Mouse (Mus musculus) lung, embryonic 14.5 days (tissue): ENCODE data around the gene Atxn7. TPM values are rescaled to one million over a fixed set of nuclear protein-coding genes. Genes with fewer than 3 reads are reported as not detected.

Source experiments
- ATAC-seq: fragments of 200-750 bp; cut with Nextera tagmentation; 2 replicates; pipeline ENCODE4 v1.8.0; 2017; ENCODE audit warnings: mild to moderate bottlenecking, moderate TSS enrichment, moderate library complexity; ENCODE audit not compliant: insufficient read depth
- DNase-seq: peaks from one replicate; pipeline ENCODE4 v3.0.0-alpha.2; 2015
- H3K27ac ChIP-seq: fragments of 300-500 bp; sonication (generic); 2 replicates; pipeline ENCODE4 v1.5.1; 2014; ENCODE audit warnings: low read depth, mild to moderate bottlenecking, moderate library complexity
- H3K27me3 ChIP-seq: fragments of 300-500 bp; sonication (generic); 2 replicates; pipeline ENCODE4 v1.6.1; 2014; ENCODE audit warnings: low read length, control low read depth; ENCODE audit not compliant: insufficient read depth
- H3K36me3 ChIP-seq: fragments of 300-500 bp; sonication (generic); 2 replicates; pipeline ENCODE4 v1.6.1; 2014; ENCODE audit warnings: control low read depth; ENCODE audit not compliant: insufficient read depth
- H3K4me1 ChIP-seq: fragments of 300-500 bp; sonication (generic); 2 replicates; pipeline ENCODE4 v1.6.1; 2014; ENCODE audit warnings: antibody characterized with exemption, control low read depth; ENCODE audit not compliant: insufficient read depth
- H3K4me2 ChIP-seq: fragments of 300-500 bp; sonication (generic); 2 replicates; pipeline ENCODE4 v1.6.1; 2014; ENCODE audit warnings: mild to moderate bottlenecking
- H3K4me3 ChIP-seq: fragments of 300-500 bp; sonication (generic); 2 replicates; pipeline ENCODE4 v1.5.1; 2014; ENCODE audit warnings: low read depth, low read length
- H3K9ac ChIP-seq: fragments of 300-500 bp; sonication (generic); 2 replicates; pipeline ENCODE4 v1.6.1; 2014
- H3K9me3 ChIP-seq: fragments of 300-500 bp; sonication (generic); 2 replicates; pipeline ENCODE4 v1.6.1; 2016; ENCODE audit warnings: low read depth, low read length, control low read depth
- CTCF ChIP-seq: IDR thresholded peaks from 2 replicates; pipeline ENCODE4 v1.5.1; 2016; ENCODE audit warnings: antibody characterized with exemption, low read depth
- WGBS: fragments of 180-500 bp; shearing (Covaris S2); extraction: QIAGEN DNeasy Blood & Tissue Kit; methylation state at CpG from one replicate; pipeline ENCODE4 v1.1.7; 2014; 5-methylcytosine and 5-hydroxymethylcytosine counted together
- polyA plus RNA-seq: library from polyadenylated mRNA; unstranded; fragments of >200 nt; fragmentation: Nextera tagmentation; extraction: Ambion mirVana; gene quantifications from 2 replicates; pipeline ENCODE4 v1.2.1, GENCODE M21; 2014

Gene Atxn7
- polyA plus RNA-seq, 1 experiment from 2014 or later, result 6.0 TPM

- Histone ChIP-seq H3K4me3 (no peak overlapping the region), H3K4me1 (no peaks in the 10 kb centered on the region), H3K9ac (no peak overlapping the region), H3K27ac (no peak overlapping the region), H3K27me3 (no peaks in the 10 kb centered on the region), H3K9me3 (no peaks in the 10 kb centered on the region), H3K4me2 (no peak overlapping the region), H3K36me3 (no peaks in the 10 kb centered on the region)
- WGBS, result 56% methylated on average over 2 of the region's 2 CpGs
- no peak for ATAC-seq
- DNase-seq, result no peak
- no peak for TF ChIP-seq CTCF
Observed at GRCm38 (mm10) chr14:13988397-13988796, 27.2 kb downstream of the Atxn7 start.

- Histone ChIP-seq H3K4me1 (no peaks in the 10 kb centered on the region), H3K4me3 (no peak overlapping the region), H3K36me3 (no peaks in the 10 kb centered on the region), H3K27me3 (no peaks in the 10 kb centered on the region), H3K9me3 (no peaks in the 10 kb centered on the region), H3K27ac (no peak overlapping the region), H3K4me2 (no peak overlapping the region), H3K9ac (no peak overlapping the region)
- no peak for ATAC-seq
- no peak for TF ChIP-seq CTCF
- peak; percentile 61 for DNase-seq
- WGBS, result 62% methylated on average over 3 of the region's 3 CpGs
Observed at GRCm38 (mm10) chr14:13990741-13991140, 29.5 kb downstream of the Atxn7 start.

DNA sequence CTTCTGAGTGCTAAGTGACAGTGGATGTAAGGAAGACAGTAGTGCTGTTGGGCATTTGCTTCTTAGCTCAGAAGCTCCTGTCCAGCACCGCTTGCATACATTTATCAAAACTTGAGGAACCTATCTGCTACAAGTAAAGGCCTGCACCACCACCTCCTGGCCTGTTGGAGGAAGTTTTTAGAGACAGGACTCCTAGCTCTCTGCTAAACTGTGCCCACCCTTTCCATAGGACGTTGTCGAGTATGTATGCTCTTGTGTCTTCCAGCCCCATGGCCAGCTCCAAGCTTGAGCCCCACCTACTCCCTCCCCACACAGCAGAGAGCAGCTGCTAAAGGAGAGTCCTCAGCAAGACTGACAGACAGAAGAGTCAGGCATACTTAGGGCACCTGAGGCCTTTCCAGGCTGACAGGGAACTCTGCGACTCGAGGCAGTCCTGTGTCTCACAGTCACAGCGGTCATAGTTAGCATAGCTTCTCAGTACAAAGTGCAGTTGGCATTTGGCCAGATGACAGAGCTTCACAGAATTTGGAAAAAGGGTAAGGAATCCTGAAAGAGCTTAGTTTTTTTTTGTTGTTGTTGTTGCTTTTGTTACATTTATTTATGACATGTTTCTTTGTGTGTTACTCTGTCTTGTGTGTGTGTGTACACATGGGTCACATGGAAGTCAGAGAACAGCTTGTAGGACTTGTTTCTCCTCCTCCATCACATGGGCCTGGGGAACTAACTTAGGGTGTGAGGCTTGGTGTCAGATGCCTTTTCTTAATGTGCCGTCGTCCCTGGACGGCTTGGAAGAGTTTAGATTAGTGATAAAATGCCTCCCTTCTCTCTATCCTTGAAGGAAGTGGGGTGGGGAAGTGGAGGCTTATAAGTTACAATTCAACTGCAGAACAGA lies 34.2 kb downstream of the Atxn7 start:
- Histone ChIP-seq H3K36me3 (no peaks in the 10 kb centered on the region), H3K4me2 (no peak overlapping the region), H3K4me1 (no peaks in the 10 kb centered on the region), H3K27ac (no peak overlapping the region), H3K9ac (no peak overlapping the region), H3K4me3 (no peak overlapping the region), H3K27me3 (no peaks in the 10 kb centered on the region), H3K9me3 (no peaks in the 10 kb centered on the region)
- ATAC-seq (peak; percentile 65; the same call in 1 of the 2 replicates), DNase-seq (peak; percentile 69)
- TF ChIP-seq CTCF, result peak; percentile 26; the same call in 1 of the 2 replicates
- 36% methylated on average over 9 of the region's 9 CpGs for WGBS

GRCm38 (mm10) chr14:14002771-14003170 lies 41.5 kb downstream of the Atxn7 start:
- Histone ChIP-seq H3K4me2 (no peak overlapping the region), H3K27ac (no peak overlapping the region), H3K4me1 (no peaks in the 10 kb centered on the region), H3K9me3 (no peaks in the 10 kb centered on the region), H3K27me3 (no peaks in the 10 kb centered on the region), H3K4me3 (no peak overlapping the region), H3K9ac (no peak overlapping the region), H3K36me3 (no peaks in the 10 kb centered on the region)
- no peak for TF ChIP-seq CTCF
- WGBS, result 93% methylated on average over 7 of the region's 7 CpGs
- ATAC-seq (no peak), DNase-seq (no peak)

DNA sequence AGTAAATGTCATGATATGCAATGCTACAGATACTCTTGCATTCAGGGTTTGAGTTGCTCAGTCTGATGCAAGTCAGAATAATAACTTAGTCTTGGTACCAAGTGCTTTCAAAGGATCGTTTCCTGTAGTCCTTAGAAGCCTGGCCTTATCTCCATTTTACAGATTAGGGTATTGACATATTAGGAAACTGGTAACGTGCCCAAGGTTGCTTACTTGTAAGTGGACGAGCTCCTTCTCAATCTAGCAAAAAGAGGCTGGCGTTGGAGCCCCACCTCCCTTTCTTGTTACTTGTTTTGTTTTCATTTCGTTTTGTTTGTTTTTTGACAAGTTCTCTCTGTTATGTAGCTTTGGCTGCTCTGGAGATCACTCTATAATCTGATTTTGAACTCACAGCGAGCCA lies 48.5 kb downstream of the Atxn7 start:
- Histone ChIP-seq H3K9ac (no peak overlapping the region), H3K4me1 (peaks cover 3% of the 10 kb centered on the region; the same call in 1 of the 2 replicates), H3K9me3 (no peaks in the 10 kb centered on the region), H3K4me2 (no peak overlapping the region), H3K4me3 (no peak overlapping the region), H3K27ac (no peak overlapping the region), H3K36me3 (no peaks in the 10 kb centered on the region), H3K27me3 (no peaks in the 10 kb centered on the region)
- 54% methylated on average over 6 of the region's 6 CpGs for WGBS
- no peak for ATAC-seq
- no peak for TF ChIP-seq CTCF
- DNase-seq, result no peak

DNA sequence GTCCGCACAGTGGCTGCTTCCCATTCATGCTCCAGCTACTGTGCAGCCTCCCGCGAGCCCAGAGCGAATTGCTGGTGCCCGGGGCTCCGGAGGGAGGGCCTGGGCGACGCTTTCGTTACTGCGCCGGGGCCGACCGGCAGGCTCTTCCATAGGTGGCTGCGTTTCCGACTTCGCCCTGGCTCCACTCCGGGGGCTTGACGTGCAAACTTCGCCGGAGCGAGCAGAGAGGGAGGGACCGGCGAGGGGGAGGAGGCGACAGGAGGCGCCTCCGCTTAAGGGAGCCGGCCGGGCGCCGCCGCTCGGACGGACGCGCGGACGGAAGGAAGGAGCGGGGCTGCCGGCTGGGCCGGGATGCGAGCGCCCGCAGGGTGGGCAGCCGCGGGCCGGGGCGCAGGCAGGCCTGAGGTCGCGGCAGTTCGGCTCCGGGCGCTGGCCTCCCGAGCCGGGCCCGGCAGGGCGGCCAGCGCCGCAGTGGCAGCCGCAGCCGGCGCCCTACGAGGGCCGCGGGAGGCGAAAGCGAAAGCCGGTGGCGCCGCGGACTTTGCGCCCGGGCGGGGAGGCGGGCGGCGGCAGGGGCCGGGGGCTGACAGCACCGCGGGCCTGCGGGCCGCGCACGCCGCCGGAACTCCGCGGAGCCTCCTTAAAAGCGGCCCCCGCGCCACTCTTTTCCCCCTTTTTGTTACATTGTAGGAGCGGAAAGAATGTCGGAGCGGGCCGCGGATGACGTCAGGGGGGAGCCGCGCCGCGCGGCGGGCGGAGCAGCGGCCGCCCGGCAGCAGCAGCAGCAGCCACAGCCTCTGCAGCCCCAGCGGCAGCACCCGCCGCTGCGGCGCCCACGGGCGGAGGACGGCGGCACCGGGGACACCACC lies 51.4 kb downstream of the Atxn7 start:
- WGBS, result 0% methylated on average over 79 of the region's 116 CpGs
- H3K4me2 ChIP-seq, result peak overlapping the region; percentile 84
- ATAC-seq, result peak; percentile 94
- DNase-seq, result peak; percentile 91
- no peak for TF ChIP-seq CTCF
- H3K9me3 ChIP-seq, result no peaks in the 10 kb centered on the region
- H3K36me3 ChIP-seq, result 0 out of 2 replicates have a peak, but pooled peaks cover 12% of the 10 kb centered on the region
- H3K4me1 ChIP-seq, result peaks cover 3% of the 10 kb centered on the region; the same call in 1 of the 2 replicates
- H3K27ac ChIP-seq, result peak overlapping the region; percentile 100
- H3K9ac ChIP-seq, result peak overlapping the region; percentile 96
- H3K4me3 ChIP-seq, result peak overlapping the region; percentile 79
- H3K27me3 ChIP-seq, result no peaks in the 10 kb centered on the region
